Mouse (Mus musculus) lung, postnatal 0 days (tissue): ENCODE measurements around the gene Vamp8.
A peak's percentile ranks its signal among the peaks of the same experiment; 100 is the strongest.

Source experiments
- CTCF ChIP-seq: IDR thresholded peaks from 2 replicates; pipeline ENCODE4 v1.5.1; 2016; ENCODE audit warnings: antibody characterized with exemption, mild to moderate bottlenecking
- EP300 ChIP-seq: IDR thresholded peaks from 2 replicates; pipeline ENCODE4 v1.6.1; 2016; ENCODE audit warnings: antibody characterized with exemption, mild to moderate bottlenecking, control low read depth

DNA sequence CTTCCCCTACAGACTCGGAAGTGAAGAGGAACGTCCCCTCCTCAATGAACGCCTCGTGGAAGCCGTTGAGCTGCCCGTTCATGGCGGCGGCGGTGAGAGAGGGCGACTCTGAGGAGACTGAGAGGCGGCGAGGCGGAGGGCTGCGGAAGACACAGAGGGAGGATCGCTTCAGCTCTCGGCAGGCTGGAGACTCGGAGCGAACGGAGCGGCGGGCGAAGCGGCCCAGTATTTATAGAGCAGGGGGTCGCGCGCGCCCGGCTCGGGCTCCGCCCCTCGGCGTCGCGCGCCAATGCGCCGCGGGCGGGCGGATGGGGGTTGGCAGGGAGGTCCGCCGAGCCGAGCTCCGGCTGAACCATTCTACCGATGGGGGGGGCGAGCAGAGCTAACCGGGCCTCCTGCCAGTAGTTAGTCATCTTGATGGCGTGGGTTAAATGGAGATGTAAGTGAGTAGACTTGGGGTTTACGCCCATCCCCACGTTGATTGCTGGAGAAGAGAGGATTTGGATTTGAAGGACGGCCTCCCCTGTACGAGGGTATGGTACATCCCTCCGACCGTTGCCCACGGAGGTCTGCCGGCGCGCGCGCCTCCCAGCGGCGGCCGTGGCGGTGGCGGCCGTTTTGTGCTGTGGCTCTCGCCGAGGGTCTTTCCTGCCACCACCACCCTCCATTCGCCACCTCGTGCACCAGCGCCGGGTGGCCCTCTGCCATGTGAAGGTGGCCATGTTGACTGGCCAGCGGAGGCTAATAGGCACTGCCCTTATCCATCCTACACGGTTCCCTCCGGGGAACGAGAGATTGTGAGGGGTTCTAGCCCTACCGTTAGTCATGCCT, 49.1 kb upstream of the Vamp8 start, which contains the start of gene Mat2a:
- TF ChIP-seq CTCF, result peak; percentile 85
- 0 out of 2 replicates have a peak, but pooled peaks have one; percentile 3 for TF ChIP-seq EP300
